Mouse (Mus musculus) right cerebral cortex, postnatal 25 days (tissue): ENCODE measurements at regions not wholly inside any gene's neighbourhood (a gene's known extent, or its start where the extent isn't known, plus 50 kb on each side); places are given as distances from the start of the nearest gene placed in this dataset.

ENCODE experiments used
- DNase-seq: peaks from one replicate; pipeline ENCODE4 v3.0.0; 2022

DNA sequence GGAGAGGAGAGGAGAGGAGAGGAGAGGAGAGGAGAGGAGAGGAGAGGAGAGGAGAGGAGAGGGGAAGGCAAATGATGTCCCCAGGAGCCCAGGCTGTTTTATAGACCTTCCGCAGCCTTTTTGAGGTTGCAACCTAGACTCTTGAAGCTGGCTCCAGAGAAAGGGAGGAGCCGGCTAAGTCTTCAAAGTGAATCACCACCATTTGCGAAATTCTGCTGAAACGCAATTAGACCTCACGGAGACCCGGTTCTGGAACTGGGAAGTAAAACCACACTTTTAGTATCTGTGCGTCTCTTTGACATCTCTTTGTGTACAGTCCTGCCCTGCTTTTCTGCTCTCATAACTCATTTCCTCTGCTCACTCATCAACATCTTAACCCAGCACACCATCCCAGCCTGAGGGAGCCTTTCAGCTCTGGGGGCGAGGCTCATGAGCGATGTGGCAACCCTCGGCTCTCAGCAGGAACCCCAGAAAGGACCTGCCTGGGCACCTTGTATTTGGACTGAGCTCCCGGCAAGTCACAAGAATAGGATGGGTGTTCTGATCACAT is 196.6 kb upstream of the Jarid2 start:
- no peak for DNase-seq

DNA sequence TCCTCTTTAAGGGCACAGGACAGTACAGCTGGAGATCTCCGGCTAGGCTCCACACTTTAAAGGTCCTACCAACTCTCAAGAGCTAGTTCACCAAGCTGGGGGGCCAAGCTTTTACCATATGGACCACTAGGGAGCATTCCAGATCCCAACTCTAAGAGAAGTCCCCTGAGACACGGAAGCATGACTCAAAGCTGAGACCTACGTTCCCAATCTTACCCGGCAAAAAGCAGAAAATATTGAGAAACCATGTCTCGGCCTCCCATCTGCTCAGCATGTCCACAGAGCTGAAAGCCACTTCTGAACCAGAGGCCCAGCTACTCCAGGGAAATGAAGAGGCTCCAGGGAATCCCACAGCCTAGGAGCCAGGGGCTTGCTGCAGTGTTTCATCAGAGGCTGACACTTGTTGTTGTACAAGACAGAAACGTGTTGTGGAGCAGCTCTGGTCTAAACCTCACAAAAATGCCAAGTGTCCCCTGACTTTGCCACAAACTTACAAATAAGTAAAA is 194.6 kb upstream of the Jarid2 start:
- no peak for DNase-seq

DNA sequence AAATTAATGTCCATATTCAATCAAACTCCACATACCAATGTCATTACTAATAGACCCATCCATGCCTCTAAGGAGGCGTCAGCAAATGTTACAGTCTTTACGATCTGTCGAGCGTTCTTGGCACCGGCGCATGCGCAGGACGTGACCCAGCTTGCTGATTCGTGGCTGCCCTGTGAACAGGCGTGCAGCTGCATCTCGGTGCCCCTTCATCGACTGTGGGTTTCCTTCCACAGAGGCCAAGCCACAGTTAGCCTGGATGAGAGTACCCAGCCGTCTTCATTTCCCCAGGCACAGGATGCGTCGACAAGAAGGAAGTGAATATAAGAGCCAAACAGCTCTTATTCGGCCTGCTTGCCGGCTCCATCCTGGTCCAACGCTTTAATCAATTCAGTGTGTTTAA is 193.8 kb upstream of the Jarid2 start:
- DNase-seq, result no peak

DNA sequence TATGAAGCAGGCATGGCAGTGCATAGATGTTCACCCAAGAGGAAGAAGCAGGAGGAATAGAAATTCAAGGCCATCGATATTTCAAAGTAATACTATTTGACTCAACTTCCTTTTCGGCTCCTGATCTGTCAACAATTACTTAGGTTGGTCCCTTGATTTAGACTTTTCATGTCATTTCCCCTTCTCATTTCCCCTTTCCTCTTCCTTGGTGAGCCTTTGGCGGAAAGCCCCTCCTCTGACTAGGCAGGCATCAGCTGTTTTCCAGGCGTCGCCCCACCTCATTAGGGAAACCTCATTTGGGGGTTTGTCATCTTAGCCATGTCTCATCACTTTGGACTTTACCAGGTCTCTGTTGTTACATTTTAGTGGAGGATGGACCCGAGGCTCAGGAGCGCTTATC is 191.0 kb upstream of the Jarid2 start:
- DNase-seq, result no peak

DNA sequence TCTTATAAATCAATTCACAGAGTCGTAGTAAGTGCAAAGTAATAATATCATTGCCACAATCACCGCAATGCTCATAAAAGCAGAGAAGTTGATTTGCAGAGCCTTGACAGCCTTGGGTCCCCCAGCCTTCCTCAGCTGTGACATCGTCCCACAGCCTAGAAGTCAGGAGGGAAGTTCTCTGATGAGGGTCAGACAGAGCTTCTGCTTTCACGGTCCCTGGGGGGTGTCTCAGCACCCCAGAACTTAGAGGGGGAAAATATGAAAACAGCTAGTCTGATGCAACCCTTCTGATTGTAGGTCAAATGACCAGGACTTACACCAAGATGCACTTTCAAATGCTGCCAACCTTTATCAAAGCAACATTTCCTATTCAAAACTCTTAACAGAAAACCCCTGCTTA is 188.9 kb upstream of the Jarid2 start:
- no peak for DNase-seq

DNA sequence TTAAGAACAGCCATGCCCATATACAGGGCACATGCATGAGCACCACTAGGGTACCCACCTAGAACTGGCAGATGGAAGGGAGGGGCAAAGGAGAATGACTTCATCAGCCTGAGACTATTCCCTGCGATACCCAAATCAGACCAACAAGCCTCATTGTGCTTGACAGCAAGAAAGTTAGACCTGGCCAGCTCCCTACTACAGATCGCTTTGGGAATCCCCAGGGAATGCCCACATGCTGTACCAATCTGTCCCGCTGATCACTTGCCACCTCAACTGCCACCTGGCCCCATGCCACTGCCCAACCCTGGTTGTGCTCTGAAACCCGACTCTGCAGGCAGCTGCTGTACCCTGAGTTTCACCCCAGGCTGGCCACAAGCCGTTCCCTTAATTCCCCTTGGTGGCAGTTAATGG is 188.0 kb upstream of the Jarid2 start:
- no peak for DNase-seq

DNA sequence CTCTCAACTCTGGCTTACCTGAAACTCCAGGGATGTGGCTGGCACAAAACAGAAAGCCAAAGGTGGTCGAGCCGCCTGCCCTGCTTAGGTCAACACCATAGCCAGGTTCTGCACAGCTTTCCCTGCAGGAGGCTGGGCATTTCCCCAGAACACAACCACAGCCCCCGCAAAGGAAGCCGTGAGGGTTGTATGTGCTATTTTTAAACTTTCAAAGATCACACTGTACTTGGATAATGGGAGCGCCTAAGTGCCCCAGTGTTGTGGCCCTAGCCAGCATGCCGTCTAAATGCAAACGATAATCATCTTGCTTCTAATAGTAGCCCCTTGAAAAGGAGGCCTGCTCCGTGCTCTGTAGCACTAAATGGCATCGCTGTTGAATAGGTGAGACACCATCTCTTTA is 184.5 kb upstream of the Jarid2 start:
- no peak for DNase-seq

DNA sequence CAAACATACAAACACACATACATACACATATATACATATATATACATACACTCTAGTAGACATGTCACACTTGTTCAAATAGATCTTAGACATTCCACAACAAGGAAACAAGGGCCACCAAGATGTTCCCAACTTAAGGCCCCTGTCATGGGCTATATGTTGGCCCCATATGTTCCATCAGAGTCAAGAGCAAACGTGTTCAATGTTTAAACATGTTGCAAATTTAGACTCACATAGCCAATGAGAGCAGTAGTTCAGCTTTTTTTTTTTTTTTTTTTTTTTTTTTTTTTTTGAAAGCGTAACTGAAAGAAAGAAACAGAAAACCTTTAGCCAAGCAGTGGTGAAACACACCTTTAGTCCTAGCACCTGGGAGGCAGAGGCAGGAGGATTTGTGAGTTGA is 183.0 kb upstream of the Jarid2 start:
- DNase-seq, result no peak

DNA sequence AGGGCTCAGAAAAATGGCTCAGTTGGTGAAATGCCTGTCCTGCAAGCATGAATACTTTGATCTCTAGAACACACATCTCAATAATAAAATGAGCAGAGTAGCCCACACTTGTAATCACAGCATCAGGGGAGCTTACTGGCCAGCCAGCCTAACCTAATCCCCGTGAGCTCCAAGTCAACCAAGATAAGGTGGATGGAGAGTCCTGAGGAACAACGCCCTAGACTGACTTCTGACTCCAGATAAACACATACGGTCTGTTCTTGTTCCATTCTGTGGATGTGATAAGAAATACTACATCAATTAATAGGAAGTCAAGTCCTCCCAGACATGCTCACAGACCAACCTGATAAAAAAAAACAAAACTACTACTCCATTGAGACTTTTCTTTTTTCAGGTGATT is 180.4 kb upstream of the Jarid2 start:
- no peak for DNase-seq

DNA sequence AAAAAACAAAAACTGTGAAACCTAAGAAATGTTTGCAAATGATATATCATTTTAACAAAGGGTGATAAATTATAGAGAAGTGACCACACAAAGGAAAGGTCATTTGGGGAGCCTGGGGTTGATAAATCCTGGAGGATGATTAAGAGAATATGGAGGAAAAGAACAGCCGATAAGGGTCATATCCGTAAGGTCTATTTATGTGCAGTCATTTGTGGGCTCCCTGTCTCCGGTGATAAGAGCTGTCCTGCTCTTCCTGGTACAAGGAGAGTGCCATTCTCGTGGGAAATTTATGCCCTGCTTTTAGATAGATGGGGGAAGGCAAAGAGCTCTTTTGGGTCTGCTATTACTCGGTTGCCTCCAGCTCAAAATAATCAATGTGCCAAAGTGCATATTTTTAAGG is 175.9 kb upstream of the Jarid2 start:
- DNase-seq, result no peak

DNA sequence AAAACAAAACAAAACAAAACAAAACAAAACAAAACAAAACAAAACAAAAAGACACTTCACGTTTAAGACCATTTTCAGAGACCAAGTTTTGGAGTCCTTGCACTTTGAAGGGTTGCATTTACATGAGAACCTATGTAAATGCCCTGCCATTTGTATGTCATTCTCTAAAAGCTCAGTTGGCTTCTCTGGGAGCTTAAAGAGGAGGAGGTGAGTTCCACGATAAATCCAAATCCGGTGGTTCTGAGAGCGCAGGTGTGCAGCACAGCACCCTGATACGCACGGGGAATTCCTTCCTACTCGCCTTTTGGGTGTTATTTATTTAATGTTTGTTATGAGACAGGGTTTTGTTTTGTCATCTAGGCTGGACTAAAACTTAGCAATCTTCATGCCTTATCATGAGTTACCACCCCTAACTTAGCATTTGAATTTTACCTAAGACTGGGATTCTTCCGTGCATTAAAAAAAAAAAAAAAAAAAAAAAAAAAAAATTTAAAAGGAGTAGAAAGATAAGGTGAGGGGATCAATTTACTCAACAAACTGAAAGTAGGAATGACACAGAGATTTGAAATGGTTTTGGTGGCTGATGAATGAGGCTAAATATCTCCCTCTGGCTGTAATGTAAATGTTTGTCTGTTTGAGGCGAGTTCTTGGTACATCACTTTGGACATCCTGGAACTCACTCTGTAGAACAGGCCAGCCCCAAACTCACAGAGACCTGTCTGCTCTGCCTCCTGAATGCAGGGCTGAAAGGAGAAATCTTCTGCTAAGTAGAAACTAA is 174.4 kb upstream of the Jarid2 start:
- DNase-seq, result no peak

DNA sequence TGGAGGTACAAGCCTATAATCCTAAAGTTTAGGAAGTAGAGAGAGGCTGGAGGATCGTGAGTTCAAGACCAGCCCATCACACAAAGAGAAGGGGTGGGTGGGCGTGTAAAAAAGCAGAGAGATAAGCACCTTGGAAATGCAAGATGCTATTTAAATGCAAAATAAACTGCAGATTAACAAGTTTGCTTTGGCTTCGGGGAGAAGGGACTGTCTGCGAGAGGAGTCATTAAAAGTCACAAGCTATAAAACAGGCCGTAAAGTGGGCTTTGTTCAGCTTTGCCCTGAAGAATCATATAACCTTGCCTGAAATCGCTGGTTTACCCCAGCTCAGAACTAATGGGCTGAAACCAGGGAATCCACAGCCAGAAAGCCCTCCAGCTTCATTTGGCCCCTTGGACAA is 173.3 kb upstream of the Jarid2 start:
- DNase-seq, result no peak

DNA sequence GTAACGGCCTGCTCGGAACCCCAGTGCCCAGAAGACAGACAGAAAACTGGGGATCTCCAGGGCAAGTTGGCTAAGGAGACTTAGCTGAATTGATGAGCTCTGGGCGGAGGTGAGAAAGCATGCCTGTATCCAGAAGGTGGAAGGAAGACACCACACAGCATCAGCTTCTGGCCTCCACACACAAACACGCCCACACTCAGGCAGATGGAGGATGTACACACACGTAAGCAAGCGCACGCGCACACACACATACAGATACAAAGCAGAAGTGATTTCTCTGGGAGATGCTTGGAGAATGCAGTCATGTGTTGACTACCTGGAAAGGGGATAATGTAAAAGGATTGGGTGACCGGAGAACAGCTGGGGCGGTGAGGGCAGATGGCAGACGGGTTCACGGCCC is 171.2 kb upstream of the Jarid2 start:
- peak; percentile 42 for DNase-seq

DNA sequence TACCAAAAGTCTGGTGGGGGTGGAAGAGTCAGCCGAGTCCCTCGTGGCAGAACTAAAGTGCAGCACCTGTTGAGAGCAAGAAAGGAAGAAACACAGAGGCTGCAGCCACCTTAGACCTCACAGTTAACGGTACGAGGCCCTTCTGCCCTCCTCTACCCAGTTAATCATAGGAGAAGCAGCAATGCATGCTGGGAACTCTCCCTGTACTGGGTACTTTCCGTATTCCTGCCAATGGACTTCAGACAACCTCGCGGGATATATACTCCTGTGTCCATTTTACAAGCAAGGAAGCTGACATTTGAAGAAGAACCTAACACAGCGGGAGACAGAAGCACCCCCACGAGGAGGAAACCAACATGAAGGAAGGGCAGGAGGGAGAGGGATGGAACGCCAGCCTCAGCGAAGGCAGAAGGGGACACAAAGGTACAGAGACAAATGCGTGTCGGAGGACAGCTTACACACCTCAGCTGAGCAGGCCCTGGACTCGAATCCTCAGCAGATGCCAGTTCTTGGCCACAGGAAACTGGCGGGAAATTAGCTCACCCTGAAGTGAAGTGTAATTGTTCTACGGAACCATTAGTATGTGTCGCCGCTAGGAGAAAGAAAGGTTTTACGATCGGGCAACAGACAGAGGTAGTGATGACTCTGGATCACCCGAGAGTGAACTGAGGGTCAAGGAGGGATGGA is 170.6 kb upstream of the Jarid2 start:
- DNase-seq, result no peak

DNA sequence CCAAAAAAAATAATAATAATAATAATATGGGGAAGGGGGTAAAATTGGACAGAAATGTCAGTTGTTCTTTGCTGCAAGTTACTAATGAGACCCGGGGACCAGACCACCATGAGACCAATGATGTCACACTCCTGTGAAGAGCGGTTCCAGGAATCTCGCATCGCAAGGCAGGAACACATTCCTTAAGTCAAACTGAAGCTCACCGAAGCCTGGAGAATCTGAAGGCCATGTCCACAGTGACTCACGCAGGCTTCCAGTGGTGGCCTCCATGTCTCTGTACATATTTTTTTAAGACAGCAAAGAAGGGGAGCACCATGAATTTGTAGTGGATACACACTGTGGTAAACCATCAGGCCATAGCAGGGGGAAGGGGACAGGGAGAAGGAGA is 170.1 kb upstream of the Jarid2 start:
- DNase-seq, result no peak

DNA sequence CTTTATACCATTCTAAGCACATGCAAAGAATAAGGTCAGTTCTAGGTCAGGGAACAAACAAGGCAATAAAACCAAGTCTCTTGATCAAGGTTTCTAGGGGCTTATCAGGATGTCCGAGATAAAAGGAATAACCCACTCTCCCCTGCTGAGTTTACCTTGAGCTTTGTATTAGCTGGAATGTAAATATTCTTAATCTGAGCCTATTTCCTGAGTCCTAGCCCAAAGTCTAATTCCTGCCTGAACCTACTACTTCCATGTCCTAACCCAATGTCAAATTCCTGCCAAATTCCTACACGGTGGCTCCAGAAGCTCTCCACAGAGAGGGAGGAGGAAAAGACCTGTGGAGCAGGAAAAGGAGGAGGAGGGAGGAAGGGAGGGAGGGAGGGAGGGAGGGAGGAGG is 169.6 kb upstream of the Jarid2 start:
- DNase-seq, result no peak

DNA sequence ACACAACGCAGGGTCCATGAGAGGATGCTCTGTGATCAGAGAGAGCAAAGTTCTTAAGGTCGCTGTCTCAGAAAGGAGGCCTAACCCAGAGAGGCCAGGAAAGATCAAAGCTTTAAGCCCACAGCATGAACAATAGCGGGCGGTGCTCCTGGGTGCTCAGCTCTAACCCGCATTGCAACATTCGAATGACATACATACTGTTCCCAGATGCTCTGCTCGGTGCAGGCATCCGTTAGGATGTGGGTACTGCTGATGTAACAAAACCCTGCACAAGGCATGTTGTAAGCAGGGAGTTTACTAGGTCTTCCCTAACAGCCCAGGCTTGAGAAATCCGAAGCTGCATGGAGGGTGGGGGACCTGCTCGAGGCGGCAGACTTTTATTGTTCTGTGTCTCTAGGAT is 164.6 kb upstream of the Jarid2 start:
- no peak for DNase-seq

DNA sequence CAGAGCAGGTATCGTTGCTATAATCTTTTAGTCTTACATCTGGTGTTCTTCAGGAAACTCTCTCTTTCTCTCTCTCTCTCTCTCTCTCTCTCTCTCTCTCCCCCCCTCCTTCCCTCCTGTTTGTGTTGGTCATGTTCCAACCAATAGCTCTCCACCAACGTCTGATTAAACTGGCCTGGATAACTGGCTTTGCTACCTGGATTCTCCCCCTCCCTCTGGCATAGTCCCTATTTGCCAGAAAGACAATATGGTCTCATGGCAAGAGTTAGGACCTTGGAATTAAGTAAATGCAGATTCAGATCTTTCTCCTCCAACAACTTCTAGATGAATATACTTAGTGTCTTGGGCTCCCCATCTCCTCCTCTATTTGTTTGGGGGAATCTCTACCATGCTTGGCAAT is 161.6 kb upstream of the Jarid2 start:
- DNase-seq, result no peak

DNA sequence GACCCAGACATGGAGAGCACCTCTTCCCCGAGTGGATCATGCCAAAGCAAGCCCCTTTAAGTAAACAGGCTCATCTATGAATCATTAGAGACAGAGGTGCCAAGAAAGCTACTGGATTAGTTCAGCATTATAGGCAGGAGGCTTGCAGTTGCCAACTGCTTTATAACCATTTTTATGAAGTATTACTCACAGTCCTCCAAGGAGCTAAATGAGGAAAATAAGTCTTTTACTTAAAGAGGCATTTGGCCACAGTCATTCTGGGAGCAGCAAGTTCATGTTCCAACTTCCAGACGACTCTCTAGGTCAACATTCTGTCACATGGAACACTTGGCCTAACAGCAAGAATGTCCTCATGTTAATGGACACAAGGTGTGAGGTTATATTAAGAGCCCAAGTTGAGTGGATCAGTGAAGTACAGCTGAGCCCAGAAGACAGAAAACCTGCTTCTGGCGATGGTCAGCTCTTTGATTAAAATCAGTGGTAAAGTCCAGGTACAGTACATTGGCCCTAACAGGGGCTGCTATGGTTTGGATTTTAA is 160.0 kb upstream of the Jarid2 start:
- no peak for DNase-seq

DNA sequence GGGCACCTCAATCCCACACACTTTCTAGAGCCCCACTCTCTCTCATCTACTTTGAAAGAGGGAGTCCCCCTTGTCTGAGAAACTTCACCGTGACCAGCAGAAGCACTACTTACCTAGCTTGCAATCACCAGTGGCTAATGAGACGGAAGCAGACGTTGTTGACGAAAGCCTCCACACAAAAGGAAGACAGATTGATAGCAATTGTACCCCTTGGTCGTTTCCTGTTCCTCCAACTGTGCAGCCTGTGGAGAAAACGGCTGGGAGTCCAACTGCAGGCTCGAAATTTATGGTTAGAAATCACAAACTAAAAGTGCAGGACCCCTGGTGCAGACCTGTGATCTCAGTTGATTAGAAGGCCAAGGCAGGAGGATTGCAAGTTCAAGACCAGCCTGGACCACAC is 155.8 kb upstream of the Jarid2 start:
- DNase-seq, result no peak

DNA sequence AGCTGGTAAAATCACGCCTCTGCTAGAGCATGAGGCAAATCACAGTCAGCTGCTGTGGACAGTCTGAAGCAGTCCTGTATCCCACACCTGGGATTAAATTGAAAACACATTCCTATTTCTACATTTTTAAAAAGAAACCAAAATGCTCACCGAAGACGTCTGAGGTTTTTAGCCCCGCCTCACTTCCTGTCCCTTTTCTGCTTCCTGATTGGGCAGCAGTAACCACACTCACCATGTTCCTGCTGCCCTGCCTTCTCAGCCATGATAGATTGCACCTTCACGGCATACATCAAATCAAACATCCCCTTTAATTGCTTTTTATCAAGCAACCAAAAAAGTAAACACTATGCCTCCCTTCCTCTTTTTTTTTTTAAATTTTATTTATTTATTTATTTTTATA is 150.1 kb upstream of the Jarid2 start:
- DNase-seq, result no peak

DNA sequence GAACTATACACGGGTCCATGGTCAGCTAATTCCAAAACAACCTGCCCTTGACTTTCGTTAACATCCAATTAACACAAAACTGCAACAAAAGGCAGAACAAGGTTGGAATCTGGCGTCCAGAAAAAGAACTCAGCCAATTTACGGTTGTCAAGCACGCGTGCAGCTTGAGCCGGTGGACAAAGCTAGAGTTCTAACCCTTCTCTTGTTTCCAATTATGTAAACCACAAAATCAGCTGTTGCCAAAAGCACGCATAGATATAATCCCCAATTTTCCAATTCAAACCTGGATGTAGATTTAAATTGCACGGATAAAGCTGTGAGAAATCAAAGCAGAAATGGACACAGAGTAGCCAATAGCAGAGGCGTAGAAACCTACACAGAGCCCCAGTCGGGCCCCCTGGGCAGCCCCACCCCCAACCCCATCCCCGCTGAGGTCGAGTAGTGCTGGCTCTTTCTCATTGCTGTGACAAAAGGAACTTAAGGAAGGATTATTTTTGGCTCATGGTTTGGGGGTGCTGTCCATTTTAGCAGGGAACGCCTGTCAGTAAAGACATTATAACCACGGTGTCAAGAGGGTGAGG is 149.0 kb upstream of the Jarid2 start:
- no peak for DNase-seq

DNA sequence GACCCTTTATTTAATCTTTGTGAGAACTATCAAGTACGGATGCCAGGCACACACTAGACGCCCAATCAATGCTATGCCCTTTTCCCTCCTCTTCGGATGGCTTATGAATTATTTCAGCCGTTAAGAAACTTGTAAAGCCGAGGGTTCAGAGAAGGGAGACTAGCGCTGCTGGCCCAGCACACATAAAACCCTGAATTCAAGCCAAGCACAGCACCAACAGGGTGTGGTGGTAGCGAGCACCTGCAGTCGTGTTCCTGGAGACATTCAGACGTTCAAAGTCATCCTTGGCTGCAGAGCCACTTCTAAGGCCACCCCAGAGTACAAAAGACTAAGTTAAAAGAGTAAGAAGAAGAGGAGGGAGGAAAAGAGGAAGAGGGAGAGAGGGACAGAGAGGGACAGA is 148.5 kb upstream of the Jarid2 start:
- no peak for DNase-seq
